Mouse (Mus musculus): ENCODE measurements around the gene Emsy.

Gene Emsy

DNA sequence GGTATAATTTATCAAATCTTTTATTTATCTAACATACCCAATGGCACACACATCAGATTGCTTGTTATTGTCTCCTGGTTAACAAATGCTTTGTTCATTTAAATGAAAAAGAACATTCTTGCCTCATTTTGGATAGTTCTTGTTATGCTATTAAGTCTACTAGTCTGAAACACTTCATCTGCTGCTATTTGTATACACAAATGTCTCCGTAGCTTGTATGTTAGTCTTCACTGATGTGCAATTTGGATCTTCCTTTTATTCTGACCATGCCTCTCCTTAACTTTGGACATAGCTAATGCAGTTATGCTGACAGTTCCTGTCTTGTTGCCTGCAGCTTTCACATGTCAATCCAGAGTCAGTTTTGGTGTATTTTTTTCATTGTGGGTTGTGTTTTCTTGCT is 79.1 kb downstream of the Emsy start:
- DNase-seq (ENCODE audit: low read depth, low spot score): no peak

DNA sequence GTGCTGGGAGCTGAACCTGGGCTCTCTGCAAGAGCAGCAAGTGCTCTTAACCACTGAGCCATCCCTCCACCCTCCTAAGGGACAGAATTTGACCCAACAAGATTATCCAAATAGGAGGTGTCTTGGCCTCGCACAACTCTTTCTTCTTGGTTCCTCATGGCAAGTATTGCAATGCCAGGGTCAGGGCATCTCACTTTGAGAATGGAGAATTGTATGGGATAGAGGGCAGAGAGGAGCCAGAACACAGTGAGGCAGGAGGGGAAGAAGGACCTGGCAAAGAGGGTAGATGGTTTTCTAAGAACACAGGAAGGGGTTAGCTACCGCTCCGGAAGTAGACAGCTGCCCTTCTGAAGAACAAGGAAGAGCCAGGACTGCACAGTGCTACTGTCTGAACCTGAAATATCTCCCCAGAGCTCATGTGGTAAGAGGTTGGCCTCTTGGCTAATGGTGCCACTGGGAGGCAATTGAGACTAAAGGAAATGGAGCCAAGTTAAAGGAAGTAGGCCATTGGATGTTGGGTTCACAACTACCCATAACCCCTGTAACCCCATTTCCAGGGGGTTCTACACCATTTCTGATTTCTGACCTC is 80.8 kb downstream of the Emsy start:
- DNase-seq (ENCODE audit: low read depth, low spot score): no peak

DNA sequence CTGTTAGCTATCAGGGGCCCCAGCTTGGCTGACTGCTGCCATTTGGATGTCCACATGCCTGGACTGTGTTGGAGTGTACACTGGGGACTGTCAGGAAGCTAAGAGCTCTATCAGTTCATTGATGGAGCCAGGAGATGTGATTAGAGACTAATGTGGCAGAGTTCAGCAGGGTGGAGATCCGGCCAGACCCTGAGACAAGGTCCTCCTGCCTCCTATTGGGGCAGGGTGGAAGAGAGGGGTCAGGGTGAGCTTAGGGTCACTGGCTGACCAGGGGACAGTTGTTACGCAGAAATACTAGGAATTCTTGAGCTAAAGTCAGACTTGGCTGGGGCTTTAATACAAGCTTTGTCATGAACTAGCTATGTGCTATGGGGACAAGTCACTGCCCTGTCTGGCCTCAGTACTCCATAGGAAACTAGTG is 81.8 kb downstream of the Emsy start:
- no peak for DNase-seq (ENCODE audit: low read depth, low spot score)

GRCm38 (mm10) chr7:98574271-98574670 is 82.3 kb downstream of the Emsy start:
- DNase-seq (ENCODE audit: low read depth, low spot score): no peak

GRCm38 (mm10) chr7:98573231-98573781 is 83.3 kb downstream of the Emsy start:
- no peak for DNase-seq (ENCODE audit: low read depth, low spot score)

GRCm38 (mm10) chr7:98572223-98572868 is 84.2 kb downstream of the Emsy start:
- no peak for DNase-seq (ENCODE audit: low read depth, low spot score)

DNA sequence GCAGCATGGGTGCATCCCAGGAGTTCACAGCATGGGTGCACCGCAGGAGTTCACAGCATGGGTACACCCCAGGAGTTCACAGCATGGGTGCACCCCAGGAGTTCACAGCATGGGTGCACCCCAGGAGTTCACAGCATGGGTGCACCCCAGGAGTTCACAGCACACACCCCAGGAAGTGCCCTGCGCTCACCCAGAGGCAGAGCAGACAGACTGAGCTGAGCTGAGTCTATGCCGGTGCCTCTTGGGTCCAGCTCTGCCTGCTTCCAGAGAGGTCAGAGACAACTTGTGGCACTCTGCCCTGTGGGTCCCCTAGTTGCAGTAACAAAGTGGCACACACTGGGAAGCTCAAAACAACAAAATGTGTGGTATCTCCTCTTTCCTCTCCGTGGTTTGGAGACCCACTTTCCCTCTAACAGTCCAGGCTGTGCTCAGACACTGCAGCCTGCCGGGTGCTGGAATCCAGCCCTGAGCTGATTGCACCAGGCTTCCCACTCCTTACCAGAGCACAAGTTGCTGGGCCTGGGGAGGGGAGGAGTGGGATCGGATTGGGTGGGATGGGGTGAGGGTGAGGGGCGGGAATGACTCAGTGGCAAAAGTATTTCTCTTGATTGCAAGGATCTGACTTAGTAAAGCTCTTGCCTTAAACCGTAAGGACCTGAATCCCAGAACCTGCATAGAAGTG is 85.6 kb downstream of the Emsy start:
- no peak for DNase-seq (ENCODE audit: low read depth, low spot score)

- DNase-seq (ENCODE audit: low read depth, low spot score): no peak
Observed at GRCm38 (mm10) chr7:98567056-98567455, 89.5 kb downstream of the Emsy start.

- no peak for DNase-seq (ENCODE audit: low read depth, low spot score)
Observed at GRCm38 (mm10) chr7:98564607-98565364, 91.8 kb downstream of the Emsy start.

DNA sequence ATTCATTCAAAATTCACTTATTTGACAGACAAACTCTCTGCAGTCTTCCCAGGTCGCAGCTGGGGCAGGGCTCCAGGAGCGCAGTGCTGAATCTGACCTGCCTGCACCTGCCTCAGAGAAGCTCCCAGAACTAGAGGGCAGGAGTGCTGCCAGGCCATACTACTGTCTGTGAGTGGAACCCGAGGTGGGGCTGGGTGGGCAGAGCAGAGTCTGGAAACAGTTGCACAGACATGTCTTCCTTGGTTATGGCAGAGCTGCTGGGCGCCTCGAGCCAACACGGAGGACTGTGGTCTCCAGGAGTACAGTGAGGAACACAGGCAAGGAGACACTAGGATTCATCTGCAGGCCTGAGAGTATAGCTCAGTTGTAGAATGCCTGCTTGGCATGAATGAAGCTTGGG is 92.6 kb downstream of the Emsy start:
- no peak for DNase-seq (ENCODE audit: low read depth, low spot score)

DNA sequence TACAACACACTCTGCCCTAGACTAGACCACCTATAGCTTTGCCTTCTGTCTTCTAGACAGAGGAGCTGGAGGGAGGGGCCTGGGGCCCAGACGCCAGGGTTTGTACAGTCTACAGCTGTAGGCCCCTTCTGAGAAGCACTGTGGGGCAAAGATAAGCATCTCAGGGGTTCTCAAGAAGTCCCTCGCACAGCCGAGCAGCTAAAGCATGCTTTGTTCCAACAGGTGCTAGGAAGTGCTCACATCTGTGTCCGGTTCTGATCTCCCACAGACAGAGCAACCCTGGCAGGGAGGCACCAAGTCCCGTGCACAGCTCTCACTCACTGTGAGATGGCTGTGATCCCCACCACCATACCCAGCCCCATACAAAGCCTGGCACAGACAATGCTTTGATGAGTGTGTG is 93.6 kb downstream of the Emsy start:
- DNase-seq (ENCODE audit: low read depth, low spot score): no peak

DNA sequence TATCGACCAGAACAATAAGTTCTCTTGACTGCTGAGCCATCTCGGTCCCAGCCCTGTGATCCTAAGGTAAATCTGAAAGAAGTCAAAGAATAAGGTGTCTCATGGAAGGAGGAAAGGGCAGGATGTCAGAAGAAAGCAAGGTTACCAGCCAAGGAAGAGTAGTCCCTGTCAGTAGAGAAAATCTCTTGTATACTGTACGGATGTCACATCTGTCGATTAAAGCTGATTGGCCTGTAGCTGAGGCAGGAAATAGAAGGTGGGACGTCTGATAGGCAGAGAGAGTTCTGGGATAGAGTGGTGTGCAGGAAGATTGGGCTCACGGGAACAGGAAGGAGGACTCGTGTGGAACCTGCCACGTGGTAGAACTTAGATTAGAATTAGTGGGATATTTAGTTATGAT is 94.4 kb downstream of the Emsy start:
- no peak for DNase-seq (ENCODE audit: low read depth, low spot score)

GRCm38 (mm10) chr7:98561556-98562164 is 94.9 kb downstream of the Emsy start:
- no peak for DNase-seq (ENCODE audit: low read depth, low spot score)

DNA sequence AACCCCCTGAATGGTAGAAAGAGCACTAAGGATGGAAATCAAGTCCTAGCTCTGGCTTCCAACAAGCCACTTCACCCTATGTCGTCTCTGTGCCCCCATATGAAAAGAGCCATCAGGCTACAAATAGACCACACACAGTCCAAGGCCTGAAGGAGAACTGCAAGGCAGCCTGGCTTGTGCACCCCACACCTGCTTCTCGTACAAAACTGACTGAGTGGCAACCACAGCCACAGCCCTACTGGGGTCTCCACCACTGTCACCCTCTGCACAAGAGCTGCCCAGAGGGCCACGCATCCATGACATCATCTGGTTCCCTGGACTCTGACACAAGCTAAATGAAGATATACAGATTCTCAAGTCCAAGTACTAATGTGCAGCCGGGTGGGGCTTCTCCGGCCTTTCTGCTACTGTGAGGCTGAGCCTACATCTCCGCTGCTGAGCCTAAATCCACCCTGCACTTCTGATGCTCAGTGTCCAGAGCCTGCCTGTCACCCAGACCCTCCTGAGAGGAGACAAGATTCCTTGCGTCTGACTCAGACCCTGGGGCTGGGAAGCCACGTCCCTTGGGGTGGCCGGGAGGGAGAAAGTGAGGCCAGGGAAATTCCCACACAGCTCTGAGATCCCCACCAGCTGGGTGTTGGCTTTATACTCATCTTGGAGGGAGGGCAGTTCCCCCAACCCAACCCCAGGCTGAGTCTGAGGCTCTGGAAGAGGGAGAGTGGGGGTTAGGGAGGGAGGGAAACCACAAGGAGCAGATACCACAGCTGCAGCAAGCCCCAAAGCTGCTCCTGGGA is 98.3 kb downstream of the Emsy start:
- DNase-seq (ENCODE audit: low read depth, low spot score): no peak

DNA sequence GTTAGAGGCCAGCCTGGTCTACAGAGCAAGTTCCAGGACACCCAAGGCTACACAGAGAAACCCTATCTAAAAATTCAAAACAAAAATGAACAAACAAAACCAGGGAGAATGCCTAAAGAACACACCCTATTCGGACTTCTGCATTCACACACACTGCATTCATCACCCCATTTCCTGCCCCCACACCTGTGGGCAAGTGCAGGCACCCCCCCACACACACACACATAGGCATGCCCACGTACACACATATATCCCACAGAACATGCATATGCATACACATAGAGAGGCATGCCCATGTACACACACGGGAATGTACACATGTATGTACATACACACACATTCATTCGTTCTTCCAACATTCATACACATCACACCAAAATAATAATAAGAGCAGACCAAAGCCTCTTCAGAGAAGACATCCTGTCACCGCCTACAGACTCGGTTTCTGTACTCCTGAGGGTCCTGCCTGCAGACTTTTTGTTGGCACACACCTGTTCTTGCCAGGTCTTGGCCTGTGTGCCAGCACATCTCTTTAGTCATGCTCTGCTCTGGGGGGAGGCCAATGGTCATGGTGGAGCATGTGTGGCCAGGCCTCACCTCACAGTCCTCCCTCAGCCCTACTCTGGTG is 99.7 kb downstream of the Emsy start:
- DNase-seq (ENCODE audit: low read depth, low spot score): no peak

GRCm38 (mm10) chr7:98551041-98551440 is 105.5 kb downstream of the Emsy start:
- DNase-seq (ENCODE audit: low read depth, low spot score): no peak

DNA sequence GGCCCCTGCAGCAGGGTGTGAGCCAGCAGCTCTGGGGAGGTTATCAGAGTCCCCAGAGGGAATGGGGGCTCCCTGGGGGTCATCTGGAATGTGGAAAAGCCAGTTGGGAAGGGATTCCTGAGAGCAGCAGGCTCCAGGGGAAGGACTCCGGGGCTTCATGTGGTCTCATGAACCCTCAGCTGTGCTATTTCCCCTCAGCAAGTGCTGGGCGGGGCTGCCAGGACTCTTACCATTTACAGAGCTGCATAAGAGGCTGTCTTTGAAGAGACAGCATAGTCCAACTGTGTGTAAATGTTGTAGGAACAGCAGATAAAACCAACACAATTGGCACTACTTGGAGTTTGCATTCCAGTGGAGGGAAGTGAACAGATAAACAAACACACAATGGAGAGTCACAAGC is 106.0 kb downstream of the Emsy start:
- no peak for DNase-seq (ENCODE audit: low read depth, low spot score)

DNA sequence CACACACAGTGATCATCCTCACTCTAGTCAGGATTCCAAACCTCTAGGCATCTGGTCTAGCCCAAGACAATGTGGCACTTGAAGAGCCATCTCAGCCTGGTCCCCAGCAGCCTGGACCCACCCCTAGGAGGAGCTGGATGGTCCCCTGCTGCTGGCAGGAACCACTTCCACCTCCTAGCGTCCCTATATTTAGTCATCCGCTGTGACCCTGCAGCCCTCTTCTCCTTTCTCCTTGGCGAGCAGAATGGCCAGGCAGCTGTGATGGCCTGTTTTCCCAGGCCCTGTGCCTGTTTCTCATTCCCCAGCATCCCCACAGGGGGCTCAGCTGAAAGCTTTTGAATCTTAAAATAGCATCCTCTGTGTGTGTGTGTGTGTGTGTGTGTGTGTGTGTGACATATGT is 107.7 kb downstream of the Emsy start:
- DNase-seq (ENCODE audit: low read depth, low spot score): no peak

DNA sequence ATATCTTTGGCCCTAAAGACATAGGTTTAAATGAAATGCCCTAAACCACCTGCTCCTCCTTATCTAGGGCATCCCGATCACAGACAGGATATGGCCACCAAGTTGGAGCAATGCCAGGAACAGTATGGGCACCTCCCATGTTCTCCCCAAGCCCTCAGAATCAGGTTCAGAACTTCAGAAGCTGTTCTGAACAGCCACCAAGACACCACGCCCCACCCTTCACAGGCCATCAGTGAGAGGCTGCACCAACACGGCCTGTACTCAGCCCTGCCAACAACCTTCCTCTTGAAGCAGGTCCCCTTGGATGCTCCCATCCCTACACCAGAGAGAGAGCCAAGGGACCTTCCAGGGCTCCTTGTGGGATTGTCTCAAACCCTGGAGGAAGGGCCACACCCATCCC is 112.0 kb downstream of the Emsy start:
- DNase-seq (ENCODE audit: low read depth, low spot score): no peak

DNA sequence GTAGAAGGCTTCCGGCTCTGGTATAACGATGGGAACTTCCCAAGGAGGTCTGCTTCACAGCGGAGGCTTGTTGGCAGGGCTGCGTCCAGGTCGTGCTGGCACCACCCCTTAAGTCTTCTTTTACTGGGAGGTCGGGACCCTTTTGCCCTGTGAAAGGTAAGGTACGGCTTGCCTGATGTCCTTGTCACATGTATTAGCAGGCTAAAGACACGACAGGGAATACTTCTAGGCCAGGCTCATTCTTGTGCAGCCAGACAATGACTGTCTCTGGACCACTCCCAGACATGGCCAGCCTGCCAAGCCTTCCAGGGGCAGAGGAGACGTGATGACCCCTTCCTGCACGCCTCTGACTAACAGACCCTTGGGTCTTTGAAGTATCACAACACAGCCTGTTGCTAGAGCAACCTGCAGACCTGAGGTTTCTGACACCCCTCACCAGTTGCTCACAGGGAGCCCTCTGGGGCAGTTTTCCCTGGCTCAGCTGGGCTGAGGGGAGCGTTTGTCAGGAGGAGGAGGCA is 112.7 kb downstream of the Emsy start:
- no peak for DNase-seq (ENCODE audit: low read depth, low spot score)
